ENCODE assay signal across 12 mouse cellular contexts in the genomic region with DNA sequence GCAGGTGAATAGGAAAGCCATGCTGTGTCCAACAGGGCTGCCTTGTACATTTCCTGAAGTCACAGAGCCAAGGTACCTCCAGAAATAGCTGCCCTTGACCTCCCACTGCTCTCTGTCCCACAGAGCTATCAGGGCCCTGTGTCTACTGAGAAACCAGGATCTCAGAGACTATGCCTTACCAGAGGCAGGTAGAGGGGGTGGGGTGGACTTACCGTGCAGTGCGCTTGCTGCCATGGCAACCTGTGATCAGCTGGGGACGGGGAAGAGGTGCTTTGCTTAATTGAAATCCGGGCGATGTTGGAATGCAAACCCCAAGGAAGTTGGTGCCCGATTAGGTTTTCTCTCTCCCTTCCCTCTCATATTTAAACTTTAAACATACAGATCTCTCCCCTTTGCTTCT.
A peak's percentile ranks its signal among the peaks of the same experiment; 100 is the strongest.
DNase-seq lines count a peak whose midpoint lies in the region; ATAC-seq lines count a peak whose summit lies in the region.
"Had no signal": no experiment of that assay in that cellular context is flagged by ENCODE, and none has a peak within 500 bp of the region (broad histone marks: within the 10 kb centered on the region; RNA-seq: fewer than 3 reads in every experiment).

No protein-coding gene starts in this region.

- H3K4me3 ChIP-seq in lung, embryonic 15.5 days = no peak overlapping the region
- H3K4me3 ChIP-seq in embryonic facial prominence, embryonic 14.5 days (ENCODE audit: low read depth, low read length) = no peak overlapping the region
- no peak overlapping the region for H3K4me3 ChIP-seq in hindbrain, embryonic 14.5 days (replicated peaks; ENCODE audit: low read length)
- H3K4me3 ChIP-seq: embryonic facial prominence, embryonic 15.5 days; myocyte had no signal

- no peak for DNase-seq in lung, postnatal 14 days
- no peak for DNase-seq in embryonic facial prominence, embryonic 14.5 days (ENCODE audit: low spot score)
- peak; percentile 50 for DNase-seq in hindbrain, embryonic 14.5 days (ENCODE audit: low spot score)
- peak; percentile 24 for DNase-seq in right cerebral cortex, postnatal 25 days
- no peak for DNase-seq in frontal cortex, postnatal 36 days (ENCODE audit: low spot score in 2 of 2)
- no peak for DNase-seq in adrenal gland, adult 8-10 months
- DNase-seq: adrenal gland, postnatal 25 days; lung, adult 18-20 months; thymus, postnatal 4 days had no signal

- no peak overlapping the region for H3K9ac ChIP-seq in lung, embryonic 15.5 days
- no peak overlapping the region for H3K9ac ChIP-seq in embryonic facial prominence, embryonic 14.5 days (ENCODE audit: low read depth, low read length)
- no peak overlapping the region for H3K9ac ChIP-seq in hindbrain, embryonic 14.5 days
- H3K9ac ChIP-seq: embryonic facial prominence, embryonic 15.5 days had no signal

- no peak overlapping the region for H3K4me2 ChIP-seq in lung, embryonic 15.5 days
- H3K4me2 ChIP-seq in embryonic facial prominence, embryonic 14.5 days (ENCODE audit: low read depth, low read length) = no peak overlapping the region
- no peak overlapping the region for H3K4me2 ChIP-seq in hindbrain, embryonic 14.5 days (replicated peaks)
- H3K4me2 ChIP-seq: embryonic facial prominence, embryonic 15.5 days had no signal

- H3K36me3 ChIP-seq in lung, embryonic 15.5 days = no peaks in the 10 kb centered on the region
- H3K36me3 ChIP-seq in embryonic facial prominence, embryonic 14.5 days (ENCODE audit: control insufficient read depth, insufficient read depth, low read length) = no peaks in the 10 kb centered on the region
- H3K36me3 ChIP-seq in hindbrain, embryonic 14.5 days (replicated peaks; ENCODE audit: control insufficient read depth, insufficient read depth) = no peaks in the 10 kb centered on the region
- H3K36me3 ChIP-seq: embryonic facial prominence, embryonic 15.5 days had no signal

- H3K4me1 ChIP-seq in lung, embryonic 15.5 days = no peaks in the 10 kb centered on the region
- H3K4me1 ChIP-seq in embryonic facial prominence, embryonic 14.5 days (ENCODE audit: control insufficient read depth, insufficient read depth, low read length) = 0 out of 2 replicates have a peak, but pooled peaks cover 4% of the 10 kb centered on the region
- H3K4me1 ChIP-seq in hindbrain, embryonic 14.5 days (replicated peaks; ENCODE audit: control insufficient read depth, insufficient read depth, low read length) = peaks cover 54% of the 10 kb centered on the region

- H3K27ac ChIP-seq in lung, embryonic 15.5 days = no peak overlapping the region
- H3K27ac ChIP-seq in embryonic facial prominence, embryonic 14.5 days (replicated peaks; ENCODE audit: low read depth, low read length) = no peak overlapping the region
- H3K27ac ChIP-seq in hindbrain, embryonic 14.5 days = peak overlapping the region; percentile 66
- H3K27ac ChIP-seq: embryonic facial prominence, embryonic 15.5 days had no signal

- H3K9me3 ChIP-seq in lung, embryonic 15.5 days = no peaks in the 10 kb centered on the region
- H3K9me3 ChIP-seq in embryonic facial prominence, embryonic 14.5 days (ENCODE audit: control insufficient read depth, low read length) = no peaks in the 10 kb centered on the region
- H3K9me3 ChIP-seq in hindbrain, embryonic 14.5 days (ENCODE audit: control insufficient read depth, low read length) = no peaks in the 10 kb centered on the region
- H3K9me3 ChIP-seq: embryonic facial prominence, embryonic 15.5 days had no signal

- 39% methylated on average over 6 of the region's 6 CpGs for WGBS in lung, embryonic 15.5 days
- WGBS in embryonic facial prominence, embryonic 14.5 days = 39% methylated on average over 6 of the region's 6 CpGs
- 16% methylated on average over 6 of the region's 6 CpGs for WGBS in hindbrain, embryonic 14.5 days

- no peaks in the 10 kb centered on the region for H3K27me3 ChIP-seq in lung, embryonic 15.5 days
- no peaks in the 10 kb centered on the region for H3K27me3 ChIP-seq in embryonic facial prominence, embryonic 14.5 days (replicated peaks; ENCODE audit: control insufficient read depth, insufficient read depth, low read length)
- no peaks in the 10 kb centered on the region for H3K27me3 ChIP-seq in hindbrain, embryonic 14.5 days (ENCODE audit: control insufficient read depth, insufficient read depth, low read length)
- H3K27me3 ChIP-seq: embryonic facial prominence, embryonic 15.5 days had no signal

- peak; percentile 33; the same call in 1 of the 2 replicates for ATAC-seq in lung, embryonic 15.5 days (ENCODE audit: borderline replicate concordance, extremely low read depth, low FRiP score, low TSS enrichment)
- 0 out of 2 replicates have a peak, but pooled peaks have one; percentile 27 for ATAC-seq in embryonic facial prominence, embryonic 14.5 days (ENCODE audit: low read depth)
- peak; percentile 72 for ATAC-seq in hindbrain, embryonic 14.5 days (ENCODE audit: low FRiP score)

Comparison
In these comparisons a context has a peak if more than half of its experiments do, and no peak if none do; other contexts are left out.
1. DNase-seq: peak in hindbrain, embryonic 14.5 days (single experiment) and right cerebral cortex, postnatal 25 days (single experiment); none in lung, postnatal 14 days (single experiment), embryonic facial prominence, embryonic 14.5 days (single experiment), frontal cortex, postnatal 36 days (0 of 2) and adrenal gland, adult 8-10 months (single experiment).
2. Peak in every context shown above with its lines, with median percentiles within 50 percentile points of each other: ATAC-seq.